Mouse (Mus musculus) E14TG2a.4 (cell line): ENCODE results near the gene Nap1l1.

Experiments used
- CTCF ChIP-seq: conservative IDR thresholded peaks from 2 replicates; pipeline ENCODE4 v1.5.1; 2014; ENCODE audit warnings: low read length
- NANOG ChIP-seq: IDR thresholded peaks from 2 replicates; pipeline ENCODE4 v1.6.1; 2014; ENCODE audit warnings: borderline replicate concordance, low read length, mixed read lengths

- no peak for TF ChIP-seq CTCF
- TF ChIP-seq NANOG, result no peak
These were observed 54.0 kb downstream of the Nap1l1 start for GRCm38 (mm10) chr10:111527057-111527456.
